Mouse (Mus musculus) heart, postnatal 0 days (tissue): ENCODE measurements around the gene Mlkl.

Experiments used
- CTCF ChIP-seq: IDR thresholded peaks from 2 replicates; pipeline ENCODE4 v1.5.1; 2016; ENCODE audit warnings: antibody characterized with exemption, control low read depth, low read depth
- EP300 ChIP-seq: IDR thresholded peaks from 2 replicates; pipeline ENCODE4 v1.6.1; 2016; ENCODE audit warnings: antibody characterized with exemption, low read depth

GRCm38 (mm10) chr8:111268277-111268676, 69.7 kb downstream of the Mlkl start:
- TF ChIP-seq CTCF = peak; percentile 13; the same call in 1 of the 2 replicates
- no peak for TF ChIP-seq EP300
